Mouse (Mus musculus): Measurements from ENCODE around the gene Zfp975. TPM values are rescaled to one million over a fixed set of nuclear protein-coding genes. Genes with fewer than 3 reads are reported as not detected.
"Not testable (repeated sequence)": the region's sequence is repeated elsewhere in the genome, so short reads cannot be mapped to it uniquely, and the experiment has no call there.

Gene Zfp975
- polyA plus RNA-seq (2011; ENCODE audit: insufficient read depth, insufficient read length, low replicate concordance, missing spikeins), result 1.6 and 8.7 TPM in 2 replicates

DNA sequence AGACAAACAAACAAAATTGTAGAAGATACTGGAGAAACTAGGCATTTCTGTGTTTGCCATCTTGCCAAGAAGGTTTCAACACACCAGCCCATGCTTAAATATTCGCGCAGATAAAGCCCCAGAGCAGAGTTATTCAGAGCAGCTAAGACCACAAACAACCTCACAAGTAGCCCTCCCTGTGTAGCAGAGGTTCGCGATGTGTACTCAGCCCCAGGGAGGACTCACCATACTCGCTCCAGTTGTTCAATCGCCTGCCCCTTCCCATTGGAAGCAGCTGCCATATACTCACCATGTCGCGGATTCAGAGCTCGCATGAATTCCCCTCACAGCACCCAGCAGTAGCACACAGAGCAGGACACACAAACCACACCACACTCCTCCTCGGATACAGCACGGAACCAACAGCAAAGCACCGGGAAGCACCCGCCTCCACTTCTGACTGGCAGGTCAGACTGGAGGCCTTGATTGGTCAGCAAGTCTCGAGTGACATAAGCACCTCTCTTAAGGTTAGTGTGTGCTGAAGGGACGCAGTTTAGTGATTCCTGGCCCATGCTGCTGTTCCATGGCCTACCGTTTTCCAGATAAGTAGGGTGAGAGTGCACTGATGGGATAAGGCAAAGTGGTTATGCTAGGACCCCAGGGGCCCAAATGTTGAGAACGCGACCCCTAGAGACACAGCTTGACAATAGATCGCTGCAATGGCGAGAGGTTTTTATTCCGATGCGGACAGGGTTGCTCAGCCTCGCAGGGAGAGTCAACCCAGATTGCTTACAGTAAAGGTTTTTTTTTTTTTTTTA is at the start of gene Zfp975:
TSS of gene Zfp975 (minus strand) at position 381 of the 797 bp plus-strand sequence.
- H3K4me1 ChIP-seq (ENCODE audit: control insufficient read depth, insufficient read depth, low read length); H3K27ac ChIP-seq (ENCODE audit: control insufficient read depth, insufficient read depth, low read depth, low read length, poor library complexity): not testable (repeated sequence)
- WGBS, result under 1% methylated on average over 23 of the region's 23 CpGs
- H3K4me3 ChIP-seq (replicated peaks; ENCODE audit: control insufficient read depth, low read depth, low read length), result peak within 1 kb of the TSS; percentile 82

DNA sequence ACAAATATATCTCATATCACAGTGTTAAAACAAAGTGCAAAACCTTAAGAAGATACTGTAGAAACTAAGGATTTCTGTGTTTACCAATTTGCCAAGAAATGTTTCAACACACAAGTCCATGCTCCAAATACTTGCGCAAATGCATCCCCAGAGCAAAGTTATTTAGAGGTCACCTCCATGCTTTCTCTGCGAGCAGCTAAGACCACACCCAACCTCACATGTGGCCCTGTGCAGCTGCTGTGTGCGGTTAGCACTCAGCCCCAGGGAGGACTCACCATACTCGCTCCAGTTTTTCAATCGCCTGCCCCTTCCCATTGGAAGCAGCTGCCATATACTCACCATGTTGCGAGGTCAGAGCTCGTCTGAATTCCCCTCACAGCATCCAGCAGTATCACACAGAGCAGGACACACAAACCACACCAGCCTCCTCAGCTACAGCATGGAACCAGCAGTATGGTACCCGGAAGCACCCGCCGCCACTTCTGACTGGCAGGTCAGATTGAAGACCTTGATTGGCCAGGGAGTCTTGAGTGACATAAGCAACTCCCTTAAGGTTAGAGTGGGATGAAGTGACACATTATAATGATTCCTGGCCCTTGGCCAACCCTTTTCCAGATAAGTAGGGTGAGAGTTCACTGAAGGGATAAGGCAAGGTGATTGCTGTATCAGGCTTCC is 46.1 kb upstream of the Zfp975 start:
- Histone ChIP-seq H3K4me1 (ENCODE audit: control insufficient read depth, insufficient read depth, low read length) (no peaks in the 10 kb centered on the region), H3K4me3 (replicated peaks; ENCODE audit: control insufficient read depth, low read depth, low read length) (no peak overlapping the region), H3K27ac (ENCODE audit: control insufficient read depth, insufficient read depth, low read depth, low read length, poor library complexity) (no peak overlapping the region)
- 81% methylated on average over 10 of the region's 10 CpGs for WGBS
- TF ChIP-seq CTCF (IDR thresholded peaks at IDR 0.05; ENCODE audit: control insufficient read depth, insufficient read depth, low read length), result no peak
- no peak for TF ChIP-seq POLR2A (IDR thresholded peaks at IDR 0.05; ENCODE audit: borderline replicate concordance, control insufficient read depth, low read depth, low read length)

DNA sequence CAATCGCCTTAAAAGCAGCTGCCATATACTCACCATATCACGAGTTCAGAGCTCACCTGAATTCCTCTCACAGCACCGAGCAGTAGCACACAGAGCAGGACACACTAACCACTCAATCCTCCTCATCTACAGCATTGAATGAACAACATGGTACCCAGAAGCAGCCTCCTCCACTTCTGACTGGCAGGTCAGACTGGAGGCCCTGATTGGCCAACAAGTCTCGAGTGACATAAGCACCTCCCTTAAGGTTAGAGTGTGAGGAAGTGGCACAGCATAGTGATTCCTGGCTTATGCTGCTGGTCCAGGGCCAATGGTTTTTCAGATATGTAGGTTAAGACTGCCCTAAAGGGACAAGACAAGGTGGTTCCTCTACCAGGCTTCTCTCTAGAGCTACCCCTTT is 34.4 kb upstream of the Zfp975 start, which contains the start of gene Gm17067:
TSS of gene Gm17067 (minus strand) at position 101 of the 400 bp plus-strand sequence.
- H3K27ac ChIP-seq (ENCODE audit: control insufficient read depth, insufficient read depth, low read depth, low read length, poor library complexity); H3K4me1 ChIP-seq (ENCODE audit: control insufficient read depth, insufficient read depth, low read length); H3K4me3 ChIP-seq (replicated peaks; ENCODE audit: control insufficient read depth, low read depth, low read length): not testable (repeated sequence)
- 78% methylated on average over 4 of the region's 4 CpGs for WGBS

GRCm38 (mm10) chr7:42693251-42693650 is 709 bp upstream of the Zfp975 start:
- H3K27ac ChIP-seq (ENCODE audit: control insufficient read depth, insufficient read depth, low read depth, low read length, poor library complexity); H3K4me1 ChIP-seq (ENCODE audit: control insufficient read depth, insufficient read depth, low read length); H3K4me3 ChIP-seq (replicated peaks; ENCODE audit: control insufficient read depth, low read depth, low read length): not testable (repeated sequence)
- WGBS, result under 1% methylated on average over 4 of the region's 4 CpGs

DNA sequence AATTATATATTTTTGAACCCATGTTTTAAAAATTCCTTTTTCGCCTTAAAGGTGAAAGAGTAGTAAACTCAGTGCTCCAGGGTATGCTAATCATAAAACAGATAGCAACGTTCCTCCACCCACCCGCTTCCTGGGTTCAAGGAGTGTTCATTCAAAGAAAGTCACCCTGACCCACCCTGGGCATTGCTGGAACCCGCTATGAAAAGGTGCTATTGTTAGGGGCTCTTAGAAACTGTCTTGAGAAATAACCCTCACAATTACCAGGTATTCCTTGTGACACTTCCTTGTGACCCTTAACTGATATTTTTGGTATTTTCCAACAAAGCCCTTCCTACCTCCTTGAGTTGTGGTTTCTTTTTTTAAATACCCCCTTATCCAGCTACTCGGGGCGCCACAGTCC is 12.5 kb downstream of the Zfp975 start:
- not testable (repeated sequence) for H3K27ac ChIP-seq (ENCODE audit: control insufficient read depth, insufficient read depth, low read depth, low read length, poor library complexity); H3K4me1 ChIP-seq (ENCODE audit: control insufficient read depth, insufficient read depth, low read length); H3K4me3 ChIP-seq (replicated peaks; ENCODE audit: control insufficient read depth, low read depth, low read length)
- 85% methylated on average over 6 of the region's 6 CpGs for WGBS

GRCm38 (mm10) chr7:42679646-42680045 is 12.9 kb downstream of the Zfp975 start:
- H3K27ac ChIP-seq (ENCODE audit: control insufficient read depth, insufficient read depth, low read depth, low read length, poor library complexity); H3K4me3 ChIP-seq (replicated peaks; ENCODE audit: control insufficient read depth, low read depth, low read length); H3K4me1 ChIP-seq (ENCODE audit: control insufficient read depth, insufficient read depth, low read length): not testable (repeated sequence)

DNA sequence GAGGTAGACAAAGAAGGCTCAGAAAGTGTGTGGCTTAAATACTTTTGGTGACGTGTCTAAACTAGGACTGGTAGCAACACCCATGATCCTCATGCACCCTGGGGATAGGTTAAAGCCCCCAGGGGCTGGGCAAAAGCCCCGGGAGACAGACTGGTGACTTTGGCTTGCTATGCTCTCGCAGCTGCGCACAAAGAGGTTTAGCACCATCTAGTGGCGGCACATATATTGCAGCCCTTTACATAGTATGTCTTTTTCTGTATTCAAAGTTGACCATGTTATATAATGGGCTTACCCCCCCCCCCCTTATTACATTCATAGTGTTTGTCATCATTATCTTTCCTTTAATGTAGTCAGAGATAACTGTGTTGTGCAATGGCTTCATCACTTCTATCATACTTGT is 32.4 kb downstream of the Zfp975 start:
- not testable (repeated sequence) for H3K27ac ChIP-seq (ENCODE audit: control insufficient read depth, insufficient read depth, low read depth, low read length, poor library complexity); H3K4me1 ChIP-seq (ENCODE audit: control insufficient read depth, insufficient read depth, low read length); H3K4me3 ChIP-seq (replicated peaks; ENCODE audit: control insufficient read depth, low read depth, low read length)
- 78% methylated on average over 5 of the region's 5 CpGs for WGBS
- TF ChIP-seq CTCF (IDR thresholded peaks at IDR 0.05; ENCODE audit: control insufficient read depth, insufficient read depth, low read length), result peak; percentile 33; the same call in 1 of the 2 replicates

DNA sequence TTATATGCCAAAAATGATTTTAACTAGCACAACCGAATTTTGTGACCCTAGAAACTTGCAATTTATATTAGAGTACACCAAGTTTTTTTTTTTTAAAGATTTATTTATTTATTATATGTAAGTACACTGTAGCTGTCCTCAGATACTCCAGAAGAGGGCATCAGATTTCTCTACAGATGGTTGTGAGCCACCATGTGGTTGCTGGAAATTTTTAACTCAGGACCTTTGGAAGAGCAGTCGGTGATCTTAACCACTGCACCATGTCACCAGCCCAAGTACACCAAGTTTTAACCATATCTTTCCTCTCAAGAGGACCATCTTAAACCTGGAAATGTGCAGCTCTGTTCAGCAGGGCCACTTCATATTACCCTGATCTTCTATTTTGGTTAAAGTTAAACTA is 37.3 kb downstream of the Zfp975 start:
- 72% methylated on average over 2 of the region's 2 CpGs for WGBS
- not testable (repeated sequence) for H3K4me1 ChIP-seq (ENCODE audit: control insufficient read depth, insufficient read depth, low read length); H3K27ac ChIP-seq (ENCODE audit: control insufficient read depth, insufficient read depth, low read depth, low read length, poor library complexity); H3K4me3 ChIP-seq (replicated peaks; ENCODE audit: control insufficient read depth, low read depth, low read length)

- not testable (repeated sequence) for H3K4me1 ChIP-seq (ENCODE audit: control insufficient read depth, insufficient read depth, low read length); H3K4me3 ChIP-seq (replicated peaks; ENCODE audit: control insufficient read depth, low read depth, low read length); H3K27ac ChIP-seq (ENCODE audit: control insufficient read depth, insufficient read depth, low read depth, low read length, poor library complexity)
- 23% methylated on average over 3 of the region's 3 CpGs for WGBS
These were observed 49.4 kb downstream of the Zfp975 start for GRCm38 (mm10) chr7:42643120-42643620.

- H3K4me1 ChIP-seq (ENCODE audit: control insufficient read depth, insufficient read depth, low read length); H3K27ac ChIP-seq (ENCODE audit: control insufficient read depth, insufficient read depth, low read depth, low read length, poor library complexity): not testable (repeated sequence)
- 3% methylated on average over 25 of the region's 25 CpGs for WGBS
- H3K4me3 ChIP-seq (replicated peaks; ENCODE audit: control insufficient read depth, low read depth, low read length), result peak within 1 kb of the TSS; percentile 65
These were observed 50.1 kb downstream of the Zfp975 start, which contains the start of gene Zfp976 for GRCm38 (mm10) chr7:42642152-42643115. Gene Zfp976 (minus strand): TSS chr7:42642588.

- not testable (repeated sequence) for H3K4me3 ChIP-seq (replicated peaks; ENCODE audit: control insufficient read depth, low read depth, low read length); H3K27ac ChIP-seq (ENCODE audit: control insufficient read depth, insufficient read depth, low read depth, low read length, poor library complexity); H3K4me1 ChIP-seq (ENCODE audit: control insufficient read depth, insufficient read depth, low read length)
These were observed 61.5 kb downstream of the Zfp975 start for GRCm38 (mm10) chr7:42631031-42631430.
